Mouse (Mus musculus) v-Abl transformed pro-B cells (cell line): Measurements from ENCODE around the gene Btbd9.
"Not testable (repeated sequence)": the region's sequence is repeated elsewhere in the genome, so short reads cannot be mapped to it uniquely, and the experiment has no call there.

Source experiments
- in situ Hi-C, 2 experiments: fragments of 400-800 bp; cut with MboI; formaldehyde crosslinking; loops; one replicate each; pipeline ENCODE4 v1.15.1; 2025; ENCODE audit not compliant: unreplicated experiment in 2 of 2

Gene Btbd9

GRCm38 (mm10) chr17:30518431-30519171, 57.7 kb downstream of the Btbd9 start:
- in situ Hi-C loops: no loop called here

GRCm38 (mm10) chr17:30516580-30517340, 59.5 kb downstream of the Btbd9 start:
- in situ Hi-C loops: no loop called here

GRCm38 (mm10) chr17:30515401-30515800, 60.9 kb downstream of the Btbd9 start:
- in situ Hi-C loops: no loop called here

GRCm38 (mm10) chr17:30513034-30513433, 63.3 kb downstream of the Btbd9 start:
- in situ Hi-C loops: no loop called here

- in situ Hi-C loops: no loop called here
These were observed 63.8 kb downstream of the Btbd9 start for GRCm38 (mm10) chr17:30512531-30512930.

- in situ Hi-C loops: no loop called here
These were observed 64.3 kb downstream of the Btbd9 start for GRCm38 (mm10) chr17:30512007-30512406.

- in situ Hi-C loops: no loop called here
These were observed 64.9 kb downstream of the Btbd9 start for GRCm38 (mm10) chr17:30511399-30511798.

GRCm38 (mm10) chr17:30510171-30510570, 66.1 kb downstream of the Btbd9 start:
- in situ Hi-C loops: no loop called here

GRCm38 (mm10) chr17:30509646-30510045, 66.6 kb downstream of the Btbd9 start:
- in situ Hi-C loops: no loop called here

- in situ Hi-C loops: no loop called here
These were observed 68.4 kb downstream of the Btbd9 start for GRCm38 (mm10) chr17:30507636-30508576.

- in situ Hi-C loops: no loop called here
These were observed 69.4 kb downstream of the Btbd9 start for GRCm38 (mm10) chr17:30506916-30507315.

- in situ Hi-C loops: not testable (repeated sequence)
These were observed 76.7 kb downstream of the Btbd9 start for GRCm38 (mm10) chr17:30499541-30499940.

- in situ Hi-C loops: no loop called here
These were observed 77.5 kb downstream of the Btbd9 start for GRCm38 (mm10) chr17:30498779-30499178.

GRCm38 (mm10) chr17:30498376-30498719, 77.9 kb downstream of the Btbd9 start:
- in situ Hi-C loops: no loop called here

GRCm38 (mm10) chr17:30497525-30498375, 78.5 kb downstream of the Btbd9 start:
- in situ Hi-C loops: no loop called here

- in situ Hi-C loops: no loop called here
These were observed 80.7 kb downstream of the Btbd9 start for GRCm38 (mm10) chr17:30495567-30495966.

- in situ Hi-C loops: no loop called here
These were observed 81.1 kb downstream of the Btbd9 start for GRCm38 (mm10) chr17:30495154-30495553.

GRCm38 (mm10) chr17:30493481-30493880, 82.8 kb downstream of the Btbd9 start:
- in situ Hi-C loops: no loop called here

- in situ Hi-C loops: no loop called here
These were observed 84.1 kb downstream of the Btbd9 start for GRCm38 (mm10) chr17:30492191-30492590.

GRCm38 (mm10) chr17:30491601-30492000, 84.7 kb downstream of the Btbd9 start:
- in situ Hi-C loops: no loop called here
